Mouse (Mus musculus) cortical plate, adult 2 months (tissue): ENCODE measurements at regions not wholly inside any gene's neighbourhood (a gene's known extent, or its start where the extent isn't known, plus 50 kb on each side); places are given as distances from the start of the nearest gene placed in this dataset.

ENCODE experiments used
- H3K27ac ChIP-seq: fragments of 200-500 bp; 2 replicates; pipeline ENCODE4 v1.5.1; 2012; ENCODE audit warnings: low read length, control low read depth, inconsistent platforms; ENCODE audit not compliant: insufficient read depth
- H3K4me1 ChIP-seq: fragments of 200-500 bp; 2 replicates; pipeline ENCODE4 v1.6.1; 2011; ENCODE audit warnings: low read length; ENCODE audit not compliant: control insufficient read depth, insufficient read depth
- H3K4me3 ChIP-seq: fragments of 200-500 bp; 2 replicates; pipeline ENCODE4 v1.5.1; 2011; ENCODE audit warnings: mild to moderate bottlenecking, low read length, control low read depth; ENCODE audit not compliant: insufficient read depth
- CTCF ChIP-seq: fragments of 200-500 bp; IDR thresholded peaks from 2 replicates; pipeline ENCODE4 v1.5.1; 2011; ENCODE audit warnings: mild to moderate bottlenecking, control low read depth, low read length; ENCODE audit not compliant: insufficient read depth; ENCODE audit errors: extremely low read depth
- POLR2A ChIP-seq: fragments of 200-500 bp; IDR thresholded peaks from 2 replicates; pipeline ENCODE4 v1.6.1; 2011; ENCODE audit warnings: mild to moderate bottlenecking, low read length, control low read depth; ENCODE audit not compliant: insufficient read depth; ENCODE audit errors: extremely low read depth

- no peaks in the 10 kb centered on the region for H3K4me1 ChIP-seq
- TF ChIP-seq CTCF = no peak
- TF ChIP-seq POLR2A = no peak
- H3K27ac ChIP-seq = no peak overlapping the region
- H3K4me3 ChIP-seq = no peak overlapping the region
These were observed 649.4 kb downstream of the Kcnj2 start for GRCm38 (mm10) chr11:111715401-111715800.

- no peak for TF ChIP-seq POLR2A
- no peak for TF ChIP-seq CTCF
- Histone ChIP-seq H3K4me1 (no peaks in the 10 kb centered on the region), H3K4me3 (no peak overlapping the region), H3K27ac (no peak overlapping the region)
These were observed 656.3 kb downstream of the Kcnj2 start for GRCm38 (mm10) chr11:111722276-111722675.

- H3K27ac ChIP-seq = no peak overlapping the region
- H3K4me1 ChIP-seq = no peaks in the 10 kb centered on the region
- H3K4me3 ChIP-seq = no peak overlapping the region
- TF ChIP-seq POLR2A (no peak), CTCF (no peak)
These were observed 662.2 kb downstream of the Kcnj2 start for GRCm38 (mm10) chr11:111728148-111728547.

DNA sequence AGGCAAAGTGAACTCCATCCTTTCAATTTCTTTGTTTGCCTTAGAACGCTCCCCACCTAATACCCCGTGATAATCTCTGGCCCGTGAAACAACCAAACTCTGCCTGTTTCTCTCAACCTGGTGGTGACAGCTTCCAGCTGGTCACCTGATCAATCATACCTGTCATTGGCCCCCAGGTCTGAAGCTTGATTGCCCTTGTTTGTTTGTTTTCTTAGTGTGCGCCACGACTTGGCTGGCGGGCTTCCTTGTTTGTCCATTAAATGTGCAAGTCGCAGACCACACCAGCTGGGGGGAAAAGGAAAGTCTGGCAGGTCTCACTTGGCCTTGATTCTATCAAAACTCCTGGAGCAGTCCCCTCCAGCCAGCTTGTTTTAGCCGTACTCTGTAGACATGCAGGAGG is 666.1 kb downstream of the Kcnj2 start:
- Histone ChIP-seq H3K4me3 (no peak overlapping the region), H3K27ac (no peak overlapping the region), H3K4me1 (no peaks in the 10 kb centered on the region)
- TF ChIP-seq POLR2A = no peak
- TF ChIP-seq CTCF = no peak

DNA sequence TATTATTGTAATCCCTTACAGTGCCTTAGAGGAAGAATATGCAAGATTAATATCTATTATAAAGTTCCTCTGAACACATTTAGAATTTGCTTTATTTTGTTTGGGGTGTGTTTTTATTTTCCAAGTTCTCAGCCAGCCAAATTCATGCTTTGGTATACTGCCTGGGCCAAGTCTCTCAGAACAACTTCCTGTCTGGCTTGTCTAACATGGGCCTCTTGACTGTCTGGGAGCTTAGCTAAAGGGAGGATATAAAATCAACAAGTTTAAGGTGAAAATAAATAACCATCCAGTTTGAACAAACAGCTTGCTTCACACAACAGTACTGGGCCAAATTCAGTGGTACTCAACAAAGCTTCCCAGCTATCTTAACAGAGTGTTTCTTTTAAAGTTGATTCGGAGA is 669.5 kb downstream of the Kcnj2 start:
- Histone ChIP-seq H3K4me1 (no peaks in the 10 kb centered on the region), H3K4me3 (no peak overlapping the region), H3K27ac (no peak overlapping the region)
- TF ChIP-seq CTCF (no peak), POLR2A (no peak)

DNA sequence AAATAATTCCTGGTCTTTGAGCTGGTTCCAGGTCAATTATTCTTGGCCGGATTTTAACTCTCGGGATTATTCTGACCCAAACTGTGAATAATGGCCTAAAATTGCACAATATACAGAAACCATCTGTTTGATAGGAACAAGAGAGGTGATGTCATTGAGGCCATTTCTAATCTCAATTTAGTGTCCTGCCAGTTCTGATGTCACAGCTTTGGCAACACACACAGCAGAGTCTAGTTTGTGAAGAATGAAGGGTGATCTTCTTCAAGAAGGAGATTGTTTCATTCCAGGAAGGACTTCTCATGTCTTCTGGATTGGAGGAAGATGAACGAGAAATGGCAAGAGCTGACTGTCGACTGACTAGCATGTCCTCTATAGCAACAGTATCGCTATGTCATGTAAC is 670.0 kb downstream of the Kcnj2 start:
- Histone ChIP-seq H3K4me3 (no peak overlapping the region), H3K4me1 (no peaks in the 10 kb centered on the region), H3K27ac (no peak overlapping the region)
- TF ChIP-seq CTCF (no peak), POLR2A (no peak)

DNA sequence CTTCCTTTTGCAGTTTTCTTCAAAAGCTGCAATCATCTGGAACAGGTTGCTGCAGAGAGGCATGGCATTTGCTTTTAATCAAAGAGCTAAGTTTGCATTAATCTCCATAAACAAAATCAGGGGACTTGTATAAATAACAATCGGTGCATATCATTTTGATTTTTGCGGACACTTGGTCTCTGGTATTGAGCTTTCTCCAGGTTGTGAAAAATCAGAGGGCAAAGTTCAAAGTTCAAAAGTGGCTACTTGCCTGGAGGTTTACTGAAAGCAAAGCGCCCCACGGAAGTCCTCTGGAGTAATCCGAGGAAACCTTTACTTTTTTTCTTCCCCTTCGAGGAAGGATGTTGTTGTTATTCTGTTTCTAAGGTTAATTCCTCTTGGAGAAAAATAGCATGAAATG is 677.4 kb downstream of the Kcnj2 start:
- Histone ChIP-seq H3K27ac (no peak overlapping the region), H3K4me1 (no peaks in the 10 kb centered on the region), H3K4me3 (no peak overlapping the region)
- TF ChIP-seq CTCF (no peak), POLR2A (no peak)

GRCm38 (mm10) chr11:111747262-111747946 is 681.4 kb downstream of the Kcnj2 start:
- H3K4me1 ChIP-seq = no peaks in the 10 kb centered on the region
- TF ChIP-seq POLR2A = no peak
- no peak for TF ChIP-seq CTCF

DNA sequence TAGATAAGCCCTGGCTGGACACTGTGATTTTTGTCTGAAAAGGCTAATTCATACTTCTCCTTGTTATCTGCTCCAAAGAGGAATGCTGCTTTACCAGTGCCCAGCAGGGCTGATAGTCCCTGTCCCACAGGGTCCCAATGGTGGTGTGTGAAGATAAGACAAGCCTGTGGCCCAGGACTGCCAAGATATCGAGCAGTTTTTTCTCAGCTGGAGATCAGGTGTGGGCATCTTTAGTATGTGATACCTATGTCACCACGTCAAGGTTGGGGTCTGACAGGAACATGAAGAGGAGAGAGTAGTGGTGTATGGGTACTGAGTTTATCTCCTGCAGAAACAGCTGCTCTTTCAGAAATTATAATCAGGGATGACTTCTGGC is 682.0 kb downstream of the Kcnj2 start:
- H3K27ac ChIP-seq = no peak overlapping the region
- no peaks in the 10 kb centered on the region for H3K4me1 ChIP-seq
- H3K4me3 ChIP-seq = no peak overlapping the region
- TF ChIP-seq CTCF = no peak
- no peak for TF ChIP-seq POLR2A

More at GRCm38 (mm10) chr11:111747262-111747946, 681.4 kb downstream of the Kcnj2 start:
- Histone ChIP-seq H3K4me3 (no peak overlapping the region), H3K27ac (no peak overlapping the region)

DNA sequence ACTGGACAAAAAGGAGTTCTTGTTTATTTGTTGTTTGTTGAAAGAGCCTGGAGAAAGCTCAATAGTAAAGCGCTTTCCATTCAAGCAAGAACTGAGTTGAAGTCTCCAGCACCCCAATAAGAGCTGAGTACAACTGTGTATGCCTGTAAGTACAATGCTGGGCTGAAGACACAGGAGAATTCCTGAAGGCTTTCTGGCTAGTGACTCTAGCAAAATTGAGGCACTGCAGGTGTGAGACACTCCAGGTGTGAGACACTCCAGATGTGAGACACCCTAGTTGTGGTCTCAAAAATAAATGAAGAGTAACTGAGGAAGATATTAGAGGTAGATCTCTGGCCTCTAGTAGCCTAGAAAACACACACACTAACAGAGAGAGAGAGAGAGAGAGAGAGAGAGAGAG is 682.5 kb downstream of the Kcnj2 start:
- H3K4me3 ChIP-seq = no peak overlapping the region
- TF ChIP-seq CTCF = no peak
- TF ChIP-seq POLR2A = no peak

More for the DNA sequence above, 682.5 kb downstream of the Kcnj2 start:
- Histone ChIP-seq H3K27ac (no peak overlapping the region), H3K4me1 (no peaks in the 10 kb centered on the region)
